Mouse (Mus musculus): ENCODE data around the gene Rex1bd. TPM values are rescaled to one million over a fixed set of nuclear protein-coding genes. Genes with fewer than 3 reads are reported as not detected.

The Rex1bd gene
- polyA plus RNA-seq, 1 experiment from 2014 or later = 128 TPM

- H3K4me3 ChIP-seq = peak within 1 kb of the TSS; percentile 60
- no peaks in the 10 kb centered on the region for H3K9me3 ChIP-seq
- peak within 1 kb of the TSS; percentile 62; the same call in 1 of the 2 replicates for H3K27ac ChIP-seq
- H3K27me3 ChIP-seq (ENCODE audit: insufficient read depth, poor library complexity, severe bottlenecking) = peaks cover 100% of the 10 kb centered on the region
- no peaks in the 10 kb centered on the region for H3K36me3 ChIP-seq
- H3K4me1 ChIP-seq = peaks cover 72% of the 10 kb centered on the region
- no peak for DNase-seq (ENCODE audit: low spot score)
- under 1% methylated on average over 82 of the region's 93 CpGs for WGBS
Measured at GRCm38 (mm10) chr8:70492664-70493640, 13.6 kb downstream of the Rex1bd start, which contains the start of gene Crlf1. Gene Crlf1 (plus strand): TSS chr8:70493158.

GRCm38 (mm10) chr8:70490880-70491495 is 15.6 kb downstream of the Rex1bd start:
- Histone ChIP-seq H3K4me1 (peaks cover 88% of the 10 kb centered on the region), H3K27me3 (ENCODE audit: insufficient read depth, poor library complexity, severe bottlenecking) (peaks cover 100% of the 10 kb centered on the region), H3K9me3 (no peaks in the 10 kb centered on the region), H3K4me3 (0 out of 2 replicates have a peak overlapping the region, but pooled peaks have one; percentile 9), H3K27ac (no peak overlapping the region), H3K36me3 (no peaks in the 10 kb centered on the region)
- WGBS = 4% methylated on average over 20 of the region's 20 CpGs
- no peak for DNase-seq (ENCODE audit: low spot score)

- Histone ChIP-seq H3K4me1 (peaks cover 81% of the 10 kb centered on the region), H3K27ac (peak overlapping the region; percentile 72; the same call in 1 of the 2 replicates), H3K36me3 (no peaks in the 10 kb centered on the region), H3K27me3 (ENCODE audit: insufficient read depth, poor library complexity, severe bottlenecking) (peaks cover 100% of the 10 kb centered on the region), H3K4me3 (peak overlapping the region; percentile 56), H3K9me3 (no peaks in the 10 kb centered on the region)
- 10% methylated on average over 10 of the region's 10 CpGs for WGBS
- DNase-seq (ENCODE audit: low spot score) = no peak
Measured at GRCm38 (mm10) chr8:70490061-70490879, 16.3 kb downstream of the Rex1bd start.

- H3K4me1 ChIP-seq = peaks cover 75% of the 10 kb centered on the region
- no peak for DNase-seq (ENCODE audit: low spot score)
- H3K9me3 ChIP-seq = no peaks in the 10 kb centered on the region
- H3K27ac ChIP-seq = peak overlapping the region; percentile 72
- peaks cover 100% of the 10 kb centered on the region for H3K27me3 ChIP-seq (ENCODE audit: insufficient read depth, poor library complexity, severe bottlenecking)
- under 1% methylated on average over 29 of the region's 41 CpGs for WGBS
- peak overlapping the region; percentile 56 for H3K4me3 ChIP-seq
- H3K36me3 ChIP-seq = no peaks in the 10 kb centered on the region
Measured at GRCm38 (mm10) chr8:70489576-70489975, 17.0 kb downstream of the Rex1bd start.

- no peak for DNase-seq (ENCODE audit: low spot score)
- peaks cover 100% of the 10 kb centered on the region for H3K27me3 ChIP-seq (ENCODE audit: insufficient read depth, poor library complexity, severe bottlenecking)
- peak overlapping the region; percentile 56 for H3K4me3 ChIP-seq
- H3K9me3 ChIP-seq = no peaks in the 10 kb centered on the region
- no peak overlapping the region; the same call in 1 of the 2 replicates for H3K27ac ChIP-seq
- peaks cover 70% of the 10 kb centered on the region for H3K4me1 ChIP-seq
- no peaks in the 10 kb centered on the region for H3K36me3 ChIP-seq
- WGBS = 2% methylated on average over 14 of the region's 14 CpGs
Measured at GRCm38 (mm10) chr8:70488931-70489470, 17.6 kb downstream of the Rex1bd start.

- Histone ChIP-seq H3K4me3 (peak overlapping the region; percentile 56), H3K27me3 (ENCODE audit: insufficient read depth, poor library complexity, severe bottlenecking) (peaks cover 100% of the 10 kb centered on the region), H3K9me3 (no peaks in the 10 kb centered on the region), H3K4me1 (peaks cover 61% of the 10 kb centered on the region), H3K36me3 (no peaks in the 10 kb centered on the region), H3K27ac (peak overlapping the region; percentile 72)
- peak; percentile 92 for DNase-seq (ENCODE audit: low spot score)
- 3% methylated on average over 55 of the region's 55 CpGs for WGBS
Measured at GRCm38 (mm10) chr8:70487993-70488796, 18.4 kb downstream of the Rex1bd start.

- Histone ChIP-seq H3K4me3 (peak within 1 kb of the TSS; percentile 56), H3K27ac (peak within 1 kb of the TSS; percentile 72), H3K4me1 (peaks cover 50% of the 10 kb centered on the region), H3K9me3 (no peaks in the 10 kb centered on the region), H3K36me3 (no peaks in the 10 kb centered on the region), H3K27me3 (ENCODE audit: insufficient read depth, poor library complexity, severe bottlenecking) (peaks cover 100% of the 10 kb centered on the region)
- no peak for DNase-seq (ENCODE audit: low spot score)
- WGBS = 6% methylated on average over 33 of the region's 33 CpGs
Measured at GRCm38 (mm10) chr8:70486941-70487520, 19.5 kb downstream of the Rex1bd start, which contains the start of gene Tmem59l. Gene Tmem59l (minus strand): TSS chr8:70487358.

- Histone ChIP-seq H3K27ac (no peak overlapping the region), H3K4me1 (peaks cover 46% of the 10 kb centered on the region), H3K27me3 (ENCODE audit: insufficient read depth, poor library complexity, severe bottlenecking) (peaks cover 100% of the 10 kb centered on the region), H3K9me3 (no peaks in the 10 kb centered on the region), H3K36me3 (no peaks in the 10 kb centered on the region), H3K4me3 (no peak overlapping the region)
- no peak for DNase-seq (ENCODE audit: low spot score)
- WGBS = 41% methylated on average over 7 of the region's 7 CpGs
Measured at GRCm38 (mm10) chr8:70486191-70486681, 20.3 kb downstream of the Rex1bd start.

- H3K27ac ChIP-seq = no peak overlapping the region
- WGBS = 44% methylated on average over 2 of the region's 2 CpGs
- DNase-seq (ENCODE audit: low spot score) = no peak
- peaks cover 17% of the 10 kb centered on the region for H3K4me1 ChIP-seq
- peaks cover 90% of the 10 kb centered on the region for H3K27me3 ChIP-seq (ENCODE audit: insufficient read depth, poor library complexity, severe bottlenecking)
- H3K36me3 ChIP-seq = no peaks in the 10 kb centered on the region
- H3K9me3 ChIP-seq = no peaks in the 10 kb centered on the region
- no peak overlapping the region for H3K4me3 ChIP-seq
Measured at GRCm38 (mm10) chr8:70482943-70483342, 23.6 kb downstream of the Rex1bd start.

- H3K27me3 ChIP-seq (ENCODE audit: insufficient read depth, poor library complexity, severe bottlenecking) = peaks cover 80% of the 10 kb centered on the region
- H3K4me3 ChIP-seq = no peak overlapping the region
- peaks cover 18% of the 10 kb centered on the region for H3K4me1 ChIP-seq
- no peak overlapping the region for H3K27ac ChIP-seq
- WGBS = 83% methylated on average over 3 of the region's 3 CpGs
- H3K36me3 ChIP-seq = no peaks in the 10 kb centered on the region
- DNase-seq (ENCODE audit: low spot score) = no peak
- no peaks in the 10 kb centered on the region for H3K9me3 ChIP-seq
Measured at GRCm38 (mm10) chr8:70481908-70482307, 24.6 kb downstream of the Rex1bd start.

GRCm38 (mm10) chr8:70477269-70477982 is 29.1 kb downstream of the Rex1bd start:
- H3K27ac ChIP-seq = peak overlapping the region; percentile 92
- peaks cover 35% of the 10 kb centered on the region for H3K27me3 ChIP-seq (ENCODE audit: insufficient read depth, poor library complexity, severe bottlenecking)
- H3K4me1 ChIP-seq = peaks cover 32% of the 10 kb centered on the region
- no peak for DNase-seq (ENCODE audit: low spot score)
- WGBS = 2% methylated on average over 21 of the region's 21 CpGs
- H3K9me3 ChIP-seq = no peaks in the 10 kb centered on the region
- 0 out of 2 replicates have a peak, but pooled peaks cover 3% of the 10 kb centered on the region for H3K36me3 ChIP-seq
- H3K4me3 ChIP-seq = peak overlapping the region; percentile 88

All from heart, embryonic 10.5 days (tissue).